Mouse (Mus musculus): ENCODE measurements at regions not wholly inside any gene's neighbourhood (a gene's known extent, or its start where the extent isn't known, plus 50 kb on each side); places are given as distances from the start of the nearest gene placed in this dataset.
A peak's percentile ranks its signal among the peaks of the same experiment; 100 is the strongest.

DNA sequence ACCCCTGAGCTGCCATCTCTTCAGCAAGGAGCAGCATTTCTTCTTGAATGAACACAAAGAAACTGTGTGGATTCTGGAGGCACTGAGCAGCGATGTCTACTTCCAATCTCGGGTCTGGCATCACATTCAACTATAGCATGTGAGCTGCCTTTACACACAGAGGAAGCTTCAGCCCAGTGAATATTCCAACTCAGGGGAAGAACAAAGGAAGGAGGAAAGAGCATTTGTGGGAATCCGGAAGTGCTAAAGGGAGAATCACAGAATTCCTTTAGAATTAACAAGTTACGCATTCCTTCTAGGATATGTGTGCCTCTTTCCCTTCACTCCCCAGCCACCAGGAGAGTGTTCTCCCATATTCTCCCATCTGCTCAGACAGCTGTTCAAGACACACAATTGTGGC is 111.7 kb upstream of the B3gat2 start:
- intact Hi-C loops (cut with DNase I) = no loop called here
- TF ChIP-seq CTCF (IDR thresholded peaks at IDR 0.05) = no peak
- DNase-seq = no peak

DNA sequence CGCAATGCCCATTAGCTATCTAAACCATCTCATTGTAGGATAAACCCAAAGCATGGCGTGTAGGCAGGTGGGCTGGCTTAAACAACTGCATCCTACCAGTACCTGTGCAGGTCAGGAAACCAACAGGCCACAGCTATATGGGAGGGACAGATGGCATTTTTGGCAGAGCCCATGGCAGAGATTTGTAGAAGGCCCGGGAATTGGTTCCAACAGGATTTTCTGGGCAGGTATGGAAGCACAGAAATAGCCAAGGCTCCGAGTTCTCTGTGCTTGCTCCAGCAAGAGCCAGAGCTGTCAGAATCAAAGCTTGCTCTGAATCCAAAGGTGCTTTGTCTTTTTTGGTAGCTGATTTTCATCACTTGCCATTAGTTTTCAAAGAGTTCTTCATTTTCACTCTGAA is 107.9 kb upstream of the B3gat2 start:
- intact Hi-C loops (cut with DNase I) = no loop called here
- no peak for TF ChIP-seq CTCF (IDR thresholded peaks at IDR 0.05)
- no peak overlapping the region for H3K4me3 ChIP-seq
- no peak for DNase-seq
- no peak overlapping the region for H3K27ac ChIP-seq

More for the DNA sequence above, 111.7 kb upstream of the B3gat2 start:
- H3K4me3 ChIP-seq = no peak overlapping the region
- no peak overlapping the region for H3K27ac ChIP-seq

DNA sequence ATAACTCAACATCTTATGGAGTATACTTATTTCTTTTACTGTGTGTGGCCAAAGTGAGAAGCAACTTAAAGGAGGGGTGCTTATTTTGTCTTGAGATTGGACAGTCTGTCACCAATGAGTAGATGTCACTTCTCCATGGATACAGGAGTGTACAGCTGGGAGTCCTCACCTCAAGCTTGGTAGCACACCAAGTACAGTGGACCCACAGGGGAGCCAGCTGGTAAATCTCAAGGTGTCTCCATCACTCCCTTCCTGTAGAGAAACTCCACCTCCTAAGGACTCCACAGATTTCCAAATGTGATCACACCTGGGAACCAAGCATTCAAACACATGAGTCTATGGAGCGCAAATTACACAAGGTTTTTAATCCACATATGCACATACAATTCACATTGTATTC is 105.8 kb upstream of the B3gat2 start:
- TF ChIP-seq CTCF (IDR thresholded peaks at IDR 0.05) = no peak
- DNase-seq = no peak
- H3K4me3 ChIP-seq = no peak overlapping the region

DNA sequence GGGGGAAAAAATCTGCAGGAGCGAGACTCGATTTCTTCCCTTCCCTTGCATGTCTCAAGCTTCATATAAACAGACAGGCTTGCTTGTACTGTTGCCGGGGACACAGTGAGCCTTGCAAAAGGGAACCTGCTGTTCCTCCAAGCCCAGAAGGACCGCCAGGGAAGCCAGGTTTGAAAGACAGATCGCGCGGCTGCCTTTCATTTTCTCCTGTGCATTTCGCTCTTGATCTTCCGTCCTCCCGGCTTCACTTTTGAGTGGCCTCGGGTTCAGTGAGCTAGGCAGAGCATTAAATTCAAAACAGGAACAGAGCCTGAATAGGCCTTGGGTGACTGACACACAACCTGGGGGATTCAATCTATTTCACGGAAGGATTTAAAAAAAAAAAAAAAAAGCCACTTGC is 105.3 kb upstream of the B3gat2 start:
- no peak overlapping the region for H3K4me3 ChIP-seq
- no peak for TF ChIP-seq CTCF (IDR thresholded peaks at IDR 0.05)
- H3K27ac ChIP-seq = no peak overlapping the region
- intact Hi-C loops (cut with DNase I) = no loop called here
- DNase-seq = no peak

More for the DNA sequence above, 105.8 kb upstream of the B3gat2 start:
- intact Hi-C loops (cut with DNase I) = no loop called here
- no peak overlapping the region for H3K27ac ChIP-seq

DNA sequence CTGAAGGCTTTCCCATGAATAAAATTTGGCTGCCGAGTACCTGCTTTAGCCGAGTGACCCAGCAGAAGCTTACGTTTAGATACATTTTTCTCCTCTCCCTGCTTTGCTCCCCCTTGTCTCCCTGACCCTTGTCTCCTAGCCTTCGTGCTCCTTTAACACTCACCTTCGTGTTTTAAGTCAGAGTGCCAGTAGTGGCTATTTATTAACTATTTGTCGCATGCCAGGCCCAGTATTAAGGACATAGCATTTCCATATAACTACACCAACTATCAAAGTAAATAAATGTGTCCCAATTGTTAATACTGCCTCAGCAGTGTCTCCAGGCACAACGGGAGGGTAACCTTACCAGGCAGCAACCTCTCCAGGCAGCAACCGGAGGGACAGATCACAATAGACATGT is 104.8 kb upstream of the B3gat2 start:
- H3K4me3 ChIP-seq = no peak overlapping the region
- no peak overlapping the region for H3K27ac ChIP-seq
- DNase-seq = no peak
- intact Hi-C loops (cut with DNase I) = no loop called here
- no peak for TF ChIP-seq CTCF (IDR thresholded peaks at IDR 0.05)

DNA sequence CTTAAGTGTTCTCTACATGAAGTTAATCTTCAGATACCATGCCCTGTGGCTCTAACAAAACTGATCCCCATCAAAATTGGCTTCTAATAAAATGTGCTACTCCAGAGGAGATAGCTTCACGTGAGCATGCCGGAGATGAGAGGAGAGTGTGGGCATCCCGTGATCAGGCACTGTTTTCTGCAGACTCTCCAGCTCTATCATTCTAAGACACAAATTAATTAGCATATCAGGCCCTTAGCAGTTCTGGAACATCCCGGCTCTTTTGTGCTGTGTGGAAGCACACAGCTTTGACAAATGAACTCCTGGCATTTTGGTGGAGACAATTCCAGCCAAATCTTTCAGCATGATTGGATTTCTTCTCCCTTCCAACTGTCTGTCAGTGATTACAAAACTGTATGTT is 91.0 kb upstream of the B3gat2 start:
- Histone ChIP-seq H3K27ac (no peak overlapping the region), H3K4me3 (no peak overlapping the region)
- intact Hi-C loops (cut with DNase I) = no loop called here
- no peak for DNase-seq
- TF ChIP-seq CTCF (IDR thresholded peaks at IDR 0.05) = no peak

DNA sequence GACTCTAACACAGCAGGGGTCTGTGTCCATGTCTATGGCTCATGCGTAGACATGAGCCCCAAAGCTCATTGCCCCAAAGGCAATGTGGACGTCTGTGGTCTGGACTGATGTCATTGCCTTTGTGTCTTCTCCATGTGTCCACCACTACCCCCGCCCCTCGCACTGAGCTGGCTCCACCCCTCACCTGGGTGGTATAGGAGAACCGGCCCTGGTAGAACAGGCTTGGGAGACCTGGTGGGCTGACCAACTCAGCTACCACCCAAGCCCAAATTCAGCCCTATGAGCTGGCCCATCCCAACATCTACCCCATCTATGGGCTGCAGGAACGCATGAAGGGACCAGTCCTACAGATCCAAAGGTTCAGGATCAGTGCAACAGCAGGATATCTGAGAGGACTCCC is 87.2 kb upstream of the B3gat2 start:
- Histone ChIP-seq H3K4me3 (no peak overlapping the region), H3K27ac (no peak overlapping the region)
- no peak for DNase-seq
- intact Hi-C loops (cut with DNase I) = no loop called here
- TF ChIP-seq CTCF (IDR thresholded peaks at IDR 0.05) = no peak

DNA sequence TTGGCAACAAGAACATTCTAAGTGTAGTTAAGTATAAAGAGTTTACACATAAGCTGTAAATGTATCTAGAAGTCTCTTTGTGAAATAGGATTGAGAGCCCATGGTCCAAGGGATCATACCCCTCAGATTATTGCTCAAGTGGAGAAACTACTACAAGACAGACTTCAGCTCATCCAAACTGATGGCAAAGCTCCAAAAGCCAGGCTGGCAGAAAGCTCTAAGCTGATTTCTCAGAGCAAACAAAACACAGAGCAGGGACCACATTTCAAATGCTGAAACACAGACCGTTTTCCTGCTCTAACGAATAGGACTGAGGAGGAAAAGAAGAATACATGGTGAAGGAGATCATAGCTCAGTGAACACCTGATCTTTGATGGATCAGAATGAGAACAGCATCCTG is 85.3 kb upstream of the B3gat2 start:
- no peak for DNase-seq
- TF ChIP-seq CTCF (IDR thresholded peaks at IDR 0.05) = no peak
- Histone ChIP-seq H3K4me3 (no peak overlapping the region), H3K27ac (no peak overlapping the region)
- intact Hi-C loops (cut with DNase I) = no loop called here

DNA sequence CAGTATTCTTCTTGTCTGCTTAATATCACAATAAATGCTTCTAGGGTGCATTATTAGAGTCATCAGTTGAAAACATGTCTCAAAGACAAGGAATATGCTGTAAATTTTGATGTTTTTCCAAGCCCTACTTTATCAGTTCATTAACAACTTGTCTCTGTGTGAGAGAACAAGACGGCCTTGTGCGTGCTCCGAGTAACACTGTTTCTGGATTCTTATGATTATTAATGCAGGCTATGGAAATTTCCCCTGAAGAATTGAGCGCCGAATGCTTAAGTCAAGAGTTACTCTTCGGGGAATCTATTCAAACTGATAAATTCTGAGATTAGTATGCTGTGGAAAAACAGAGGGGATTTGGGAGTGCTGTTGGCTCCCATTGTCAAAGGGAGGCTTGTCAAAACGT is 72.2 kb upstream of the B3gat2 start:
- H3K4me3 ChIP-seq = no peak overlapping the region
- no peak for TF ChIP-seq CTCF (IDR thresholded peaks at IDR 0.05)
- H3K27ac ChIP-seq = no peak overlapping the region
- intact Hi-C loops (cut with DNase I) = no loop called here
- no peak for DNase-seq

DNA sequence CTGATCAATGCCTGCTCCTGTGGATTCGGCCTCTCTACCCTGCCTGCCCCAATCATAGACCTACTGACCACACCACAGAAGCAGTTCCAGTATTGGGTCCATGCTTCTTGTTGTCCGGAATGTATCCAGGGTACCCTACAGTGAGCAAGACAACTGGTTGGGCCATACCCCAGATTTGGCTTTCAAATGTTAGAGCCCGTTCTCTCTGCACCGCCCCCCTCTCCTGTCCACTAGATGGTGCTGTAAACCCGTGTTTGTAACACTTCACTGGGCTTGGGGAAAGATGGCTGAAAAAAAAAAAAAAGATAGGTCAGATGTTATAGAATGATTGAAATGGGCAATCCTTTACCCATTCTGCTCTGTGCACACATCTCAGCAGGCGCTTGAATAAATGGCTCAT is 56.1 kb upstream of the B3gat2 start:
- H3K4me3 ChIP-seq = no peak overlapping the region
- peak; percentile 53 for TF ChIP-seq CTCF (IDR thresholded peaks at IDR 0.05)
- DNase-seq = no peak
- intact Hi-C loops (cut with DNase I) = loop anchor here (5.0 kb wide), 1 partner anchor 87 kb away; no protein-coding TSS in a partner anchor
- H3K27ac ChIP-seq = no peak overlapping the region

DNA sequence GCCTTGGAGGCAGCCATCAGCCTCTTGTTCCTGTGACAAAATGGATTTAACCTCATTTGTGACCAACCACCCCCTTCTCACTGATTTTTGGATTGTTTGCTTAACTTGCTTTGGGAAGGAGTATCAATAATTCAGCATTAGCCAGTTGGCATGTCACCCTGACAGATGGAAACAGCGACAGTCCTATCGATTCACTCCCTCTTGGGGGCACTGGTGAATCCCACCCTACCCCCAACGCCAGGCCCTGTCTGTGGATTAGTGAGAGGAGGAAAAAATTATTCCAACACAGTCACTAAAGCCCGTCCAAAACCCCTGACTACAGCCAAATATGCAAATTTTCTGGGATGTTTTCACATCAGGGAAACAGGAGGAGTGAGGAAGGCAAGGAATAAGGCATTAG is 55.1 kb upstream of the B3gat2 start:
- Histone ChIP-seq H3K4me3 (no peak overlapping the region), H3K27ac (no peak overlapping the region)
- no peak for DNase-seq
- no peak for TF ChIP-seq CTCF (IDR thresholded peaks at IDR 0.05)
- intact Hi-C loops (cut with DNase I) = loop anchor here (5.0 kb wide), 1 partner anchor 86 kb away; no protein-coding TSS in a partner anchor

Measured in gastrocnemius, adult 2 months (tissue).